Mouse (Mus musculus): ENCODE data around the gene Itga3. TPM values are rescaled to one million over a fixed set of nuclear protein-coding genes. Genes with fewer than 3 reads are reported as not detected.

Itga3 gene
- total and polyA plus RNA-seq, 3 experiments: 5.8 to 53.0 (median 9.0) TPM

DNA sequence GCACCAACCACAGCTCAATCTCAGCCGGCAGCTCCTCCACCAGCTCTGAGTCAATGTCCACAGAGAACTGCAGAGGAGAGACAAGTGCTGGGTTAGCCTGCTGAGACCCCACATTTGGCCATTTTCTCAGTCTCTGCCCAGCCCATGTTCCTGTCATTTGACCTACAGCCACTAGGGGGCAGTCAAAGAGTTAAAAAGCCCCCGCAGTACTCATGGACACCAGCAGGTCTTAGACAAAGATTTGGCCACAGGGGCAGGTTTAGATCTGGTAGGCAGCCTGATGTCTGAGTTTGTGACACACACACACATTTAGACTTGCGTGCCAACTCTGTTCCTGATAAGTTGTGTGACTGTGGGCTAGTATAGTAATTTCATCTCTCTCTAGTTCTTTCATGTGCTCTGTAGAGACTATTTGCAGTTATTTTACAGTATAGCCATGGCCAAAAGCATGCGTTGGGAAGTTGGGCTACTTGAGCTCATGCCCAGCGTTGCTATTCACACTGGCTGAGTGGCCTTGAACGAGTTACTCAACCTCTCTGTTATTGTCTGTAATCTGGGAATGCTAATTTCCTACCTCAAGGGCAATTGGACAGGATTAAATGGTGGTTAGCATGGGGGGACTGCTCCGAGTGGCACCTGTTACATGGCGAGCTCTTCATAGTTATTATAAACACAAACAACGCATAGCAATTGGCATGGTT is 29.5 kb downstream of the Itga3 start (continued):
- no peak for TF ChIP-seq BHLHE40 (IDR thresholded peaks at IDR 0.05; ENCODE audit: low read depth, low read length)
- peak; percentile 96 for TF ChIP-seq SMC3 (IDR thresholded peaks at IDR 0.05; ENCODE audit: low read depth, low read length)
- no peak for TF ChIP-seq KAT2A (IDR thresholded peaks at IDR 0.05; ENCODE audit: insufficient replicate concordance, low read length)
- no peak for TF ChIP-seq TBP (conservative IDR thresholded peaks at IDR 0.05; ENCODE audit: low read depth, low read length)
- TF ChIP-seq NELFE (IDR thresholded peaks at IDR 0.05; ENCODE audit: low read depth, low read length): no peak; the same call in 1 of the 2 replicates
- TF ChIP-seq MAZ (IDR thresholded peaks at IDR 0.05; ENCODE audit: low read depth, low read length): peak; percentile 78; the same call in 1 of the 2 replicates
- peak; percentile 92 to 99 for TF ChIP-seq CTCF (conservative IDR thresholded peaks at IDR 0.05 in 1 of 2, IDR thresholded peaks at IDR 0.05 in 1 of 2; ENCODE audit: low read depth in 2 of 2, low read length in 2 of 2)
- 0 out of 2 replicates have a peak, but pooled peaks have one; percentile 24 for TF ChIP-seq IRF4 (IDR thresholded peaks at IDR 0.05; ENCODE audit: low read depth, low read length)

GRCm38 (mm10) chr11:95044185-95044870 is 32.3 kb downstream of the Itga3 start:
- H3K27me3 ChIP-seq (replicated peaks): peaks cover 25% of the 10 kb centered on the region
- in situ Hi-C loops (cut with MboI; ENCODE audit: low pct_ligation_motif_present, low pct_unique_long_range_greater_than_20kb, low sequenced_read_pairs): loop anchor here (5.0 to 10.0 kb wide), 2 partner anchors 63 to 190 kb away; no protein-coding TSS in a partner anchor
- no peaks in the 10 kb centered on the region for H3K79me2 ChIP-seq (replicated peaks; ENCODE audit: control insufficient read depth, extremely low read depth, insufficient read depth, poor library complexity, severe bottlenecking)
- no peak overlapping the region for H3K4me2 ChIP-seq (ENCODE audit: insufficient read depth, low read depth, poor library complexity, severe bottlenecking)
- H3K4me1 ChIP-seq (ENCODE audit: control insufficient read depth in 1 of 2, insufficient read depth in 2 of 2): peaks cover 0 to 10% of the 10 kb centered on the region in 2 experiments; a peak in 2 of 4 replicates
- H3K9ac ChIP-seq (ENCODE audit: insufficient read depth, low read depth): no peak overlapping the region
- no peak for TF ChIP-seq TBP (conservative IDR thresholded peaks at IDR 0.05; ENCODE audit: low read depth, low read length)
- TF ChIP-seq USF1 (IDR thresholded peaks at IDR 0.05; ENCODE audit: low read depth, low read length): no peak
- no peak for TF ChIP-seq CTCF (conservative IDR thresholded peaks at IDR 0.05 in 1 of 2, IDR thresholded peaks at IDR 0.05 in 1 of 2; ENCODE audit: low read depth in 2 of 2, low read length in 2 of 2)
- TF ChIP-seq POLR2A (IDR thresholded peaks at IDR 0.05; ENCODE audit: low read depth, low read length): no peak
- TF ChIP-seq ELF1 (IDR thresholded peaks at IDR 0.05; ENCODE audit: low read depth, low read length): no peak
- no peak for TF ChIP-seq JUN (IDR thresholded peaks at IDR 0.05; ENCODE audit: insufficient read depth, low read depth, low read length)
- TF ChIP-seq NRF1 (IDR thresholded peaks at IDR 0.05; ENCODE audit: low read depth, low read length): no peak
- TF ChIP-seq MXI1 (IDR thresholded peaks at IDR 0.05; ENCODE audit: low read depth, low read length): no peak
- TF ChIP-seq USF2 (conservative IDR thresholded peaks at IDR 0.05; ENCODE audit: low read depth, low read length): no peak
- no peak for TF ChIP-seq E2F4 (IDR thresholded peaks at IDR 0.05; ENCODE audit: insufficient replicate concordance, low read depth, low read length)
- TF ChIP-seq MEF2A (IDR thresholded peaks at IDR 0.05; ENCODE audit: borderline replicate concordance, low read depth, low read length): no peak
- no peak for TF ChIP-seq CHD1 (IDR thresholded peaks at IDR 0.05; ENCODE audit: low read depth, low read length)
- no peak for TF ChIP-seq ZMIZ1 (IDR thresholded peaks at IDR 0.05; ENCODE audit: low read depth, low read length)
- H3K4me3 ChIP-seq (replicated peaks in 1 of 3; ENCODE audit: low read depth in 2 of 3, low read length in 2 of 3, poor library complexity in 1 of 3): no peak overlapping the region
- no peak for DNase-seq (ENCODE audit: extremely low read depth)
- H3K36me3 ChIP-seq (replicated peaks in 1 of 2; ENCODE audit: control insufficient read depth in 1 of 2, insufficient read depth in 1 of 2, low read length in 1 of 2): peaks cover 30 to 48% of the 10 kb centered on the region in 2 experiments
- no peaks in the 10 kb centered on the region for H3K9me3 ChIP-seq (replicated peaks; ENCODE audit: low read length)
- dilution Hi-C loops (cut with MboI; ENCODE audit: extremely low pct_ligation_motif_present, extremely low pct_unique_long_range_greater_than_20kb, low sequenced_read_pairs): no loop called here
- H3K27ac ChIP-seq (ENCODE audit: insufficient read depth, low read depth): no peak overlapping the region

Measured in CH12.LX (cell line).